Mouse (Mus musculus) naive thymus-derived CD4-positive, alpha-beta T cell, adult 2 months (primary cell): ENCODE data around the gene Rnf135.
A peak's percentile ranks its signal among the peaks of the same experiment; 100 is the strongest.
"Not testable (repeated sequence)": the region's sequence is repeated elsewhere in the genome, so short reads cannot be mapped to it uniquely, and the experiment has no call there.

Source experiments
- DNase-seq: peaks from one replicate; pipeline ENCODE4 v3.0.0-alpha.2; 2011; ENCODE audit warnings: low read depth

Gene Rnf135

DNA sequence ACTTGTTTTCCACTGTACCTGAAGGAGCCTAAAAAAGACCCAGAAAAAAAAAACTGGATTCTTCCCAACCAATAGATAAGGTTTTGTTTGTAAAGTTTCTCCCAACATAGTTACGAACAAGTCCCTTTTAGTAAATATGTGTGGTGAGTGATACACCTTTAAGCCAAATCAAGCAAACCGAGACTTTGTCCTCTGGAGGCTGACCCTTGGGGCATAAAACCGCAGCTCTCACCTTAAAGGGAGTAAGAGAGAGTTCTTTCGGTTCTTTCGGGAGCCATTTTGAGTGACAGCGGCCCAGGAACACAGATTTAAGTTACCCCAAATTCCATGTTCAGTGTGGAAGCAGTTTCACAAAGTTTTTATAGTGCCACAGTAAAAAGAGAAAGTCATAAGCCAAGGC is 18.6 kb downstream of the Rnf135 start:
- no peak for DNase-seq

DNA sequence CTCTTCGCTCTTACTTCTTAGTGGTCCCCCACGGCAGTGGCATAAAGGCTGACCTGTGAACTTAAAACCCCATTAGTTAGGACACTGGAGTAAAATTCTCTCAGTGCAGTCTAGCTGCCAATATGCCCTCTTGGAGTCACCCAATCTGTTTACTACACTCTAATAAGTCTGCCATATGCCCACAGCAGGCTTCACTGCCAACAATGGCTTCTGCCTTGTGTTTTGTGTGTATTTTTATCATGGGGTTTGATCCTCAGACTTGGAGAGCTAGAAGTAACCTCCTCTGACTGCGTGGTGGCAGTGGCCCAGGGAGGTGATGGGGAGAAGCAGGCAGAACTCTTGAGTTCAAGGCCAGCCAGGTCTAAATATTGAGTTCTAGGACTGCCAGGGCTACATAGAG is 20.4 kb downstream of the Rnf135 start:
- DNase-seq: no peak

DNA sequence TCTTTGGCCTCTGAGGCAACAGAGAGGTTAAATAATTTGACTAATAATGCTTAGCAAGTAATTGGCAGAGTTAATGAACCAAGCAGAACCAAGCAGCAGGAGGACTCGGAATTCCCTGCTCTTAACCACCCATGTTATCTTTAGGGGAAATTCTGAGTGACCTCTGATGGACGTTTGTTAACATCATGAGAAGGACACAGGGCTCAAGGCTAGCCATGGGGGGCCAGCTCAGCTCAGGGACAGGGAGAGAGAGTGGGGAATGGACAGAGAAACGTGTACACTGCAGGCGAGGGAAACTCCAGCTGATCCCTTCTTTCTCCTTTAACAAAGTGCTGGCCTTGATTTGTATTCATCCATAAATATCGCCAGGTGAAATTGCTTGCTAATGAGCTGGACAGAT is 21.3 kb downstream of the Rnf135 start:
- DNase-seq: no peak

DNA sequence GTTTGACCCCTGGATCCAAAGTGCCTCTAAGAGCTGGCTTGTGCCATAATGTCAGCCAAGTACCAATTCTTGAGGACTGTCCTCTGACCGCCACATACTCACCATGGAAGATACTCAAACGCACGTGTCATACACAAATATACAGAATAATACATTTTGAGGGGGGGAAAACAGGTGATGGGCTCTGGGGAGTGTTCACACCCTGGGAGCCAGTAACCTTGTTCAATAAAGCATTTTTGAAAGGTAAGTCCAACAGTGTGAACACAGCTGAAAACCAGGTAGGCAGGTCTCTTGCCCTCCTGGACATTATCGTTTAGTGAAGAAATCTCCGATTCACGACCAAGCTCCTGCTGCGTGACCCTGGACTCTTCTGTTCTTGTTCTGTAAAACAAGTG is 24.8 kb downstream of the Rnf135 start:
- DNase-seq: no peak

DNA sequence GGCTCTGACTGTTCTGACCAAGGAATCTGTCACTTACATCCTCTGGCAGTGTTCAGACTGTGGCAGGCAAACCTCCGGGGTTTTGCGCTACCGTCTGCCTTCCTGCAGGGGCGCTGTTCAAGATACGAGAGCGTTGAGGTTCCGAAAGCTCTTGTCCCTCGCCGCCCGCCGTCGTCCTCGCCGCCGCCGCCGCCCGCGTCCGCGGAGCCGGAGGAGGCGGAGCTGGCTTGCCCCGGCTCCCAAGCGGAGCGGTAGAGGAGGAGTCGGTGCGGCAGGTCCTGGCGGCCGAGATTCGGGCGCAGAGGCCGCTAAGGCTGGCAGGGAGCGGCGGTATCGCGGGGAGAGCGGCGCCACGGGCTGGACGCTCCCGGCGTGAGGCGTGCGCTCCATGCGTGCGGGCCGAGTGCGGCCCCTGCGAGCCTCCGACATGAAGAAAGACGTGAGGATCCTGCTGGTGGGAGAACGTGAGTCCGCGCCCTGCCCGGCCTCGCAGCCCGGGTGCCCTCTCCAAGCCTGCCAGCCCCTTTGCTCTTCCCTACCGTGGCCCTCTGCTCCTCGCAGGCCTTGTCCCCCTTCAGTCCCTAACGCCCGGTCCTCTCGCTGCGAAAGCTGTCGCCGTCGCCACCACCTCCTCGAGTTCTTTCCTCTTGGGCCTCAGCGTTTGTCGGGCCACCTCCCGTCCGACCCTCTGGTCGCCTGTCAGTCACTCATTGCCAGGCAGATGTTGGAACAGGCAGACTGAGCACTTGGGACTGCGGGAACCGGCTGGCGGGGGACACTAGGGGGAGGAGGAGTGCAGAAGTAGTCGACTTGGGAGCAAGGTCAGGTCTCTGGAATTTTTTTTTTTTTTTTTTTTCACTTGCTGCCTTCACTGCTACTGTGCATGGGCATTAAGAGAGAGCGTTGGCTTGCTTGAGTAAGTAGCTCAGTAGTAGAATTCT is 25.5 kb downstream of the Rnf135 start, which contains the start of gene Rhot1:
Gene Rhot1, plus strand, starts transcription at position 160 of the 941 bp plus-strand sequence.
- DNase-seq: peak; percentile 96

DNA sequence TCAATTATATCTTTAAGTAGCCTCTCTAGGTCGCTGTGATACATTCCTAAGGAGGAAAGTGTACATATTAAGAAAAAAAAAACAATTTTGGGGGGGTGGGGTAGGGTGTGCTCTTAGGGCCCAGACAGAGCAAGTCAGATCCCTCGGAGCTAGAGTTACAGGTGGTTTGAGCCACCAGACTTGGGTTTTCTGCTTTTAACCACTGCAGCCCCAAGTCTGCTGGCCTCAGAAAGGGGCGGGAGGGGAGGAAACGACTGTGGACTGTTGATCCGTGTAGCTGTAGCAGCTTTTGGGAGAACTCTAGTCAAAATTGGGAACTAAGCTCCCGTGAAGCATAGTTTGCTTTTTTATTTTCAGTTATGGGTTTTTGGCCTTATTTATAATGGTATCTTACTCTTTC is 26.7 kb downstream of the Rnf135 start:
- DNase-seq: no peak

DNA sequence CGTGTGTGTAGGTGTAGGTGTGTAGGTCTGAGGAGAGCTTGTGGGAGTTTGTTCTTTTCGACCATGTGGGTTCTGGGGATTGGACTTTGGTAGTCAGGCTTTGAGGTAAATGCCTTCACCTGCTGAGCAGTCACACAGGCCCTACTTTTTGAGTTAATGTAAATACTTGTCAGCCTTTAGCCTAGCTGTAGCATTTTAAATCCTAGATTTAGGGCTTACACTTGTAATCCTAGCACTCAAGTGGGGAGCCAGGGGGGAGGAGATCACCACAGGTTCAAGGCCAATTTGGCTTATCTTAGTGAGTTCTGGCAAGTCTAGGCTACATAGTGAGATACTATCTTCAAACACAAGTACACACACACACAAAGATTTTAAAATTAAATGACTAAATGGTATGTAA is 28.6 kb downstream of the Rnf135 start:
- no peak for DNase-seq

DNA sequence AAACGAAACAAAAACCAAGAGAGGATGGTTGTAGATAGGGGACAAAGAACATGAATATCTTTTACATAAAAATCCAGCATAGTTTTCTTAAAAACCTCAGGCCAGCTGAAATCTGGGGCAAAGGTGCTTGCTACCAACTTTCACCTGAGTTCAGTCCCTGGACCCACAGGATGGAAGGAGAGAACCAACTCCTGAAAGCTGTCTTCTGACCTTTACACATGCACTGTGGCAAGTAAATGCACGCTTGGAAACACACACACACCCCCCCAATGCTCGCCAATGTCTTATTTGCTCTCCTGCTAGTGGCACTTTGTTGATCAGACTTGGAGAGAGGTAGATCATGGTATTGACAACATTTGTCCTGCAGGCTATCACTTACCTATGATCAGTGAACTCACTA is 31.6 kb downstream of the Rnf135 start:
- DNase-seq: no peak

DNA sequence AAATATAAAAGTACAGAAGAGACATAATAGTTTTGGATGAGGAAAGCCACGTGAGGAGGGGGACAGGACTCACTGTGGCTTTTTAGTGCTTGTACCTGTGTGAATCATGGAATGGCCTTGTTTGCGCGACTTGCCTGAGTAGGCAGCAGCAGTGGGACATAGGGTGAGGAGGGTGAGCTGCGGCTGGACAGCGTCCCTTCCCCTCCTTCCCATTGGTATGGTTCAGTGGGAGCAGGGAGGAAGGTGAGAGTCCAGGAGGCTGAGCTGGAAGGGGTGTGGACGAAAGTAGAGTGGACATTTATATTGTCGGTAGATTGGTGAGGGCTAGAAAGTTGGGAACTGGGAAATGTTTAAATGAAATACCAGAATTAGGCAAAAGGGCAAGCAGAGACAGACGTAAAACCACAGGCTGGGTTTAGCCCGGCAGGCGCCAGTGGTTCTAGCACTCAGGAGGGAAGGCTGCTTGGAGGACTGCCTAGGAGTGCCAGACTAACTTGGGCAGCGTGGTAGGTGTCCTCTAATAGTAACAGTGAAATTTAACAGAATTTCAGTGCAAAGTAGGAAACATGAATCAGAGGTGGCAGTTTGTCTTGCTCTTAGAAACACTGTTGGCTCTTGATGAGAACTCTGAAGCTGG is 35.1 kb downstream of the Rnf135 start:
- DNase-seq: no peak

DNA sequence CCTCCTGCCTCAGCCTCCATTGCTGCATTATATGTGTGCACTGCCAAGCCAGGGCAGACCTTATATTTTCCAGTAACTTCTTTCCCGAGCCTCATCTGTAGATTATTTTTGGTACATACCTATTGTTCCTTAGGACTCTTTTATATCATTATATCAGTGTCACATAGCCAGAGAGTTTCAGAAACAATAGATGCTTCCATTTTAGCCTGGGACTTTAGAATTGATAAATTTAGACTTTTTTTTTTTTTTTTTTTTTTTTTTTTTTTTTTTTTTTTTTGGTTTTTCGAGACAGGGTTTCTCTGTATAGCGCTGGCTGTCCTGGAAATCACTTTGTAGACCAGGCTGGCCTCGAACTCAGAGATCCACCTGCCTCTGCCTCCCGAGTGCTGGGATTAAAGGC is 46.4 kb downstream of the Rnf135 start:
- DNase-seq: not testable (repeated sequence)

DNA sequence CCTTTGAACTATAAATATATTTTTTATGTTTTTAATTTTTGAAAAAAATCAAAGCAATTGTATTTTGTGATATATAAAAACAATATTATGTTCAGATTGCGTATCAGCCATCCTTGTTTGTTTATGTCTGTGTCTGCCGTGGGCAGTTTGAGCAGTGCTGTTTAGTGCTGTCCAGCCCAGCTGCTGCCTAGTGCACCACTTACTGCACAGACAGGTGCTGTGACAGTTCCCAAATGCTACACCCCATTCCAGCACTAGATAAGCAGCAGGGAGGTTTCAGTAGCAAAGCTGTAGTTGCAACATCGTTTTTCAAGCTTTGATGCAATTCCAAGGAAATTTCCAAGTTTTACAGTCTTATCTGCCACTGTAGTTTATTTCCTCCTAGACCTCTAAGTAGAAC is 53.6 kb downstream of the Rnf135 start:
- no peak for DNase-seq

DNA sequence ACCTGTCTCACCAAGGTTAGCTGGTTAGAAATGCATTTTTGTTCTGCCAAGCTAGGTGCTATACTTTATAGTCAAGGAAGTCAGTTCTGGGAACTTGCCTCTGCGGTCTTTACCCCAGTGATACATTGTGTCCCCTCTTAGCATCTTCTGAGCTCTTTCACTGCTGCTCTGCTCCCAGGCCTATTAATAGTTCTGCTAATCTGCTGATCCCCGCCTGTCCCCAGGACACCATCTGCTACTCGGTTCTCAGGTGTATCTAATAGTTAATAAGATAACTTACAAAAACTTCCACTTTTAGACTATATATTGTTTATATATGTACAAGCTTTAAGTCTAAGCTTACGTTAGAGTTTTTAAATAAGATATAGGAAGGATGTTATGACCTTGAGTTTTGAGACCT is 54.7 kb downstream of the Rnf135 start:
- DNase-seq: no peak

DNA sequence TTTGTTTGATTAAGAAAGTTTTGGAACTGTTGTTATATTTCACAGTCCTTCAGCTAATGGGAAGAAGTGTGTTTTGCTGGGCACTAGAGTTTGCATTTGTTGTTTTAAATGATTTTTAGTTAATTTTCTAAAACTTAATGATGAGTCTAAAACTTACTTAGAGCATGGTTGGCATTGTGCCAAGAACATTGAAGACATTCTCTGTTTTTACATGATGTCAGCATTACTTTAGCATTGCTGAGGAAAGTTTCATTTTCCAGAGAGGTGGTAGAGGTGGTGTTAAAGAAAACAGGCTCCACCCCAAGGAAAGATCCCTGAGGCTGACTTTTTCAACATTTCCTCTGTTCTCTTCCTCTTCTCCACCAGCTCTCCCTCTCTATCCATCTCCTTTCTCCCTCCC is 63.4 kb downstream of the Rnf135 start:
- peak; percentile 3 for DNase-seq

DNA sequence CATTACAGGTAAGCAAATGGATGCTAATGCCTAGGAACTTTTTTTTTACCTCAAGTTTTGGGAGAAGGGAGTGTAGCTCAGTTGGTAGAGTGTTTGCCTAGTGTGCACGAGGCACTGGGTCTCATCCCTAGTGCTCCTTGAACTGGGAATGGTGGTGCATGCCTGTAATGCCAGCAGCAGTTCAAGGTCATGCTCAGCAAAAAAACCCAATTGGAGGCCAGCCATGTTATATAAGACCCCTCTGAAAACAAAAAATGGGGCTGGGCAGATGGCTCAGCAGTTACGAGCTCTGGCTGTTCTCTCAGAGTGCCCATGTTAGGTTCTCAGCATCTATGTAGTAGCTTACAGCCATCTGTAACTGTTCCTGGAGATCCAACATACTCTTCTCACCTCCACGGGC is 64.9 kb downstream of the Rnf135 start:
- no peak for DNase-seq
